Mouse (Mus musculus) adrenal gland, adult 10 weeks (tissue): Measurements from ENCODE around the gene Vmn1r203. TPM values are rescaled to one million over a fixed set of nuclear protein-coding genes. Genes with fewer than 3 reads are reported as not detected.

Experiments used
- polyA plus RNA-seq: library from polyadenylated mRNA; stranded (reverse); fragments of 350-450 nt; fragmentation: Illumina TruSeq; extraction: RNeasy Lipid Tissue Mini Kit (QIAGEN cat#74804); gene quantifications from one replicate; pipeline ENCODE4 v1.2.3, GENCODE M21; 2014; ENCODE audit warnings: low read depth, low replicate concordance

Vmn1r203 gene
- not detected for polyA plus RNA-seq

DNA sequence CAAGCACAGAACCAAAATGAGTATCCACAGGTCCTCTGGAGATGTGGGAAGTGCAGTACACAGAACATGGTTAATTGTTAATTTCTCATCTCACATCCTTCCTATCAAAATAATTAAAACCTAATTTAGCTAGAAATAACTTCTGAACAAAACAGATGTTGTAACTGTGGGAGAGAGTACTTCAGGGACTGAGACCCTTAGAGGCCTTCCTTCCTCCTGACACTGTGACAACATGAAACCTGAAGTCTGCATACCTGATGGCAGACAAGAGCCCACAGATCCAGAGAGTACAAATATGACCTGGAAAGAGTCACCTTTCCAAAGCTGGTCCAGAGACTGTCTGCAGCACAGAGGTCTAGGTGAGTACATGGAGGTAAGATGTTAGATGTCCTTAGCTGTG lies at the start of gene Vmn1r203:
Vmn1r203 (plus strand) TSS at position 301 of the 400 bp plus-strand sequence.

DNA sequence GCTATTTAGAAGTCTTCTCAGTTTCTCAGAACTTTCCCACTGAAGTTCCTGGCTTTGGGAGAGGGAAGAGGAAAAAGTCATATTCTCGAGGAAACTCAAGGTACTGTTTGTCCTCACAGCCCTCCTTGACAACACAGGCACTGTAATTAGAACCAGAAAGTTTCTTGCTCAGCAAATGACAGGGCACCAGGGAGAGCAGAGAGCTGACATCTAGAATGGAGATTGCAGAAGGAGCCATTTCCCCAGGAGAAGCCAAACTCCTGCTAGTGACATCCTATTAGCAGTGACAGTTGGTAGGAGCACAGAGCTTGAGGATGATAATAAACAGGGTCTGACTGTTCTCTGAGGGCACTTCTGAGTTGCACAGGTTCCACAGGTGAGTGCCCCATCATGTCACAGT lies 46.3 kb upstream of the Vmn1r203 start, which contains the start of gene Vmn1r201:
Vmn1r201 (plus strand) TSS at position 301 of the 400 bp plus-strand sequence.

DNA sequence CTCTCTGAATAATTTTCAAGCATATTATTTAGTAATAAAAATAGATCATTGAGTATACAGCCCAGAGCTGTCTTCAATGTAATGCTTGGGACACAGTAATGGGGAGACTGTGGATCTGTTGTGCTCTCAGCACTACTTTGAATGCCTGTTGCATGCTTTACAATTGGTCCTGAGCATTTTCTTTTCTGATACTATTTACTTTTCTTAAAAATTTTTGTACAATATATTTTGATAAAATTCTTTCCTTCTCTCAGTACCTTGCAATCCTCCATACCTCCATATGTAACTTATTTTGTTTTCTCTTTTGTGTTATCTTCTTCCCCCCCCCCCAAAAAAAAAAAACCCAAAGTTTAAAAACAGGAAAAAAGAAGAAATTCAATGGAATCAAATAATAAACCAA lies 12.6 kb upstream of the Vmn1r203 start, which contains the start of gene Vmn1r202:
Vmn1r202 (minus strand) TSS at position 101 of the 400 bp plus-strand sequence.

DNA sequence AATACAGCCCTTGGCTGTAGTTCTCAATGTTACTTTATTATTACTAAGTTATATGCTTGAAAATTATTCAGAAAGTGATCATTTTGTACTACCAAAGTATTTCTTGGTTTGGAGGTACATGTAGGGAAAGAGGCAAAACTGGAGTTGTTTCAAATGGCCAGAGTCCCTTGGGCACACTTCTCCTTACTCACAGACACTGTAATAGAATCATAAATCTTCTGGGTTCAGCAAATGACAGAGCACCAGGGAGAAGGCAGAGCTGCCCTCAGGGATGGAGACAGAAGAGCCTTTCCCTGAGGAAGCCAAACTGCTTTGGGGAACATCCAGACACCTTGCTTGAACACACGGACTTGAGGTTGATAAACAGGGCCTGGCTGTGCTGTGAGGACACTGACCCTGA lies 35.0 kb downstream of the Vmn1r203 start, which contains the start of gene Vmn1r204:
Vmn1r204 (plus strand) TSS at position 301 of the 400 bp plus-strand sequence.

Other genes with a start within 250 kb of the Vmn1r203 start
- gene Vmn1r195, start 247.6 kb upstream of the Vmn1r203 start, polyA plus RNA-seq: not detected
- gene Vmn1r196, start 228.2 kb upstream of the Vmn1r203 start, polyA plus RNA-seq: not detected
- gene Vmn1r197, start 193.5 kb upstream of the Vmn1r203 start, polyA plus RNA-seq: not detected
- gene Vmn1r198, start 167.8 kb upstream of the Vmn1r203 start, polyA plus RNA-seq: not detected
- gene Vmn1r199, start 138.3 kb upstream of the Vmn1r203 start, polyA plus RNA-seq: not detected
- not detected for gene Vmn1r200, start 127.7 kb upstream of the Vmn1r203 start, polyA plus RNA-seq
- gene Vmn1r201, start 46.2 kb upstream of the Vmn1r203 start, polyA plus RNA-seq: not detected
- not detected for gene Vmn1r202, start 12.7 kb upstream of the Vmn1r203 start, polyA plus RNA-seq
- not detected for gene Vmn1r204, start 35.1 kb downstream of the Vmn1r203 start, polyA plus RNA-seq
- gene Vmn1r205, start 74.9 kb downstream of the Vmn1r203 start, polyA plus RNA-seq: not detected
- not detected for gene Vmn1r206, start 106.1 kb downstream of the Vmn1r203 start, polyA plus RNA-seq
- not detected for gene Vmn1r207-ps, start 211.5 kb downstream of the Vmn1r203 start, polyA plus RNA-seq